ENCODE assay signal across 28 mouse cellular contexts in genomic region chr12:54282281-54282921, GRCm38 (mm10).
A peak's percentile ranks its signal among the peaks of the same experiment; 100 is the strongest.
DNase-seq lines count a peak whose midpoint lies in the region; ATAC-seq and TF ChIP-seq lines count a peak whose summit lies in the region.
"Had no signal": no experiment of that assay in that cellular context is flagged by ENCODE, and none has a peak within 500 bp of the region (broad histone marks: within the 10 kb centered on the region; RNA-seq: fewer than 3 reads in every experiment).

No protein-coding gene starts in this region.

- H3K4me2 ChIP-seq in hindbrain, embryonic 12.5 days (replicated peaks), result no peak overlapping the region
- H3K4me2 ChIP-seq in lung, postnatal 0 days (replicated peaks; ENCODE audit: low read depth, low read length), result no peak overlapping the region
- H3K4me2 ChIP-seq: forebrain, embryonic 13.5 days; heart, embryonic 11.5 days; hindbrain, embryonic 14.5 days; kidney, embryonic 15.5 days; liver, embryonic 12.5 days; midbrain, embryonic 15.5 days; neural tube, embryonic 13.5 days had no signal

- H3K9me3 ChIP-seq in hindbrain, embryonic 10.5 days, result no peaks in the 10 kb centered on the region
- H3K9me3 ChIP-seq in hindbrain, embryonic 12.5 days (replicated peaks), result no peaks in the 10 kb centered on the region
- no peaks in the 10 kb centered on the region for H3K9me3 ChIP-seq in lung, postnatal 0 days (ENCODE audit: low read length)
- H3K9me3 ChIP-seq: forebrain, embryonic 13.5 days; kidney, embryonic 15.5 days; liver, embryonic 12.5 days; midbrain, embryonic 10.5 days; midbrain, embryonic 15.5 days; neural tube, embryonic 13.5 days had no signal

- H3K4me3 ChIP-seq in hindbrain, embryonic 10.5 days, result no peak overlapping the region
- no peak overlapping the region for H3K4me3 ChIP-seq in hindbrain, embryonic 12.5 days
- no peak overlapping the region for H3K4me3 ChIP-seq in lung, postnatal 0 days (ENCODE audit: low read depth, low read length)
- H3K4me3 ChIP-seq: erythroblast, embryonic 14.5 days; forebrain, embryonic 13.5 days; kidney, embryonic 15.5 days; layer of hippocampus, adult 2 months; left cerebral cortex, adult 2 months; liver, embryonic 12.5 days; midbrain, embryonic 10.5 days; midbrain, embryonic 15.5 days; neural tube, embryonic 13.5 days had no signal

- no peak overlapping the region for H3K9ac ChIP-seq in hindbrain, embryonic 12.5 days
- H3K9ac ChIP-seq in lung, postnatal 0 days (replicated peaks; ENCODE audit: low read depth), result no peak overlapping the region
- H3K9ac ChIP-seq: forebrain, embryonic 13.5 days; hindbrain, embryonic 14.5 days; kidney, embryonic 15.5 days; liver, embryonic 12.5 days; liver, postnatal 0 days; midbrain, embryonic 15.5 days; neural tube, embryonic 13.5 days had no signal

- H3K4me1 ChIP-seq in hindbrain, embryonic 10.5 days (replicated peaks), result peaks cover 24% of the 10 kb centered on the region
- H3K4me1 ChIP-seq in hindbrain, embryonic 12.5 days, result peaks cover 13% of the 10 kb centered on the region
- no peaks in the 10 kb centered on the region; the same call in 1 of the 2 replicates for H3K4me1 ChIP-seq in lung, postnatal 0 days (ENCODE audit: insufficient read depth, low read depth, low read length)
- H3K4me1 ChIP-seq: kidney, embryonic 15.5 days; liver, embryonic 12.5 days had no signal

- H3K27me3 ChIP-seq in hindbrain, embryonic 10.5 days (ENCODE audit: insufficient read depth, poor library complexity, severe bottlenecking), result no peaks in the 10 kb centered on the region
- H3K27me3 ChIP-seq in hindbrain, embryonic 12.5 days, result no peaks in the 10 kb centered on the region
- H3K27me3 ChIP-seq in lung, postnatal 0 days (replicated peaks; ENCODE audit: insufficient read depth, low read length), result no peaks in the 10 kb centered on the region
- H3K27me3 ChIP-seq: forebrain, embryonic 13.5 days; kidney, embryonic 15.5 days; liver, embryonic 12.5 days; midbrain, embryonic 15.5 days; neural tube, embryonic 13.5 days had no signal

- H3K27ac ChIP-seq in hindbrain, embryonic 10.5 days, result peak overlapping the region; percentile 35; the same call in 1 of the 2 replicates
- H3K27ac ChIP-seq in hindbrain, embryonic 12.5 days, result no peak overlapping the region
- H3K27ac ChIP-seq in lung, postnatal 0 days (ENCODE audit: low read length), result no peak overlapping the region
- H3K27ac ChIP-seq: forebrain, embryonic 13.5 days; hindbrain, embryonic 14.5 days; kidney, embryonic 15.5 days; layer of hippocampus, adult 2 months; left cerebral cortex, adult 2 months; liver, embryonic 12.5 days; midbrain, embryonic 15.5 days; neural tube, embryonic 13.5 days had no signal

- WGBS in hindbrain, embryonic 10.5 days, result 67% methylated on average over 4 of the region's 4 CpGs
- WGBS in hindbrain, embryonic 12.5 days, result 57% methylated on average over 4 of the region's 4 CpGs
- 42% methylated on average over 4 of the region's 4 CpGs for WGBS in lung, postnatal 0 days

- DNase-seq in hindbrain, embryonic 10.5 days (ENCODE audit: low spot score), result no peak
- DNase-seq in lung, postnatal 0 days (ENCODE audit: low spot score), result peak; percentile 57
- DNase-seq in lung, postnatal 14 days, result no peak
- DNase-seq in lung, postnatal 36 days, result peak; percentile 19
- DNase-seq: adrenal gland, adult 2 months; adrenal gland, postnatal 36 days; B cell, adult 2 months; cerebellum, adult 18-20 months; gastrocnemius, postnatal 10 days; heart, postnatal 14 days; kidney, adult 11 months; kidney, postnatal 36 days; liver, postnatal 0 days; right cerebral cortex, postnatal 4 days; thymus, adult 2 months had no signal

- no peaks in the 10 kb centered on the region for H3K36me3 ChIP-seq in hindbrain, embryonic 10.5 days
- H3K36me3 ChIP-seq in hindbrain, embryonic 12.5 days, result no peaks in the 10 kb centered on the region
- no peaks in the 10 kb centered on the region for H3K36me3 ChIP-seq in lung, postnatal 0 days (ENCODE audit: insufficient read depth, low read length)
- H3K36me3 ChIP-seq: kidney, embryonic 15.5 days; liver, embryonic 12.5 days; midbrain, embryonic 10.5 days; midbrain, embryonic 15.5 days; neural tube, embryonic 13.5 days had no signal

- no peak for TF ChIP-seq EP300 in lung, postnatal 0 days (IDR thresholded peaks at IDR 0.05)

- no peak for ATAC-seq in hindbrain, embryonic 12.5 days (ENCODE audit: low FRiP score)
- peak; percentile 50 for ATAC-seq in lung, postnatal 0 days
- no peak for ATAC-seq in monocyte, adult 5-6 weeks (replicated peaks; ENCODE audit: insufficient number of reproducible peaks, low FRiP score, low TSS enrichment, poor library complexity, severe bottlenecking)
- ATAC-seq: forebrain, embryonic 13.5 days; liver, embryonic 12.5 days; liver, postnatal 0 days; midbrain, embryonic 15.5 days had no signal

- no peak for TF ChIP-seq CTCF in lung, postnatal 0 days (IDR thresholded peaks at IDR 0.05)

Comparison
In these comparisons a context has a peak if more than half of its experiments do, and no peak if none do; other contexts are left out.
1. DNase-seq: peak in lung, postnatal 0 days (single experiment) and lung, postnatal 36 days (single experiment); none in hindbrain, embryonic 10.5 days (single experiment) and lung, postnatal 14 days (single experiment).